Comparison of ENCODE assay signal across 10 mouse cellular contexts in genomic region chr9:118512681-118513233, GRCm38 (mm10). TPM values are rescaled to one million over a fixed set of nuclear protein-coding genes. Genes with fewer than 3 reads are reported as not detected.
DNase-seq lines count a peak whose midpoint lies in the region; ATAC-seq and TF ChIP-seq lines count a peak whose summit lies in the region.
"Had no signal": no experiment of that assay in that cellular context is flagged by ENCODE, and none has a peak within 500 bp of the region (broad histone marks: within the 10 kb centered on the region; RNA-seq: fewer than 3 reads in every experiment).

No protein-coding gene starts in this region.

- H3K9me3 ChIP-seq in intestine, postnatal 0 days (ENCODE audit: control insufficient read depth): no peaks in the 10 kb centered on the region
- no peaks in the 10 kb centered on the region for H3K9me3 ChIP-seq in neural tube, embryonic 15.5 days (replicated peaks)
- H3K9me3 ChIP-seq: hindbrain, embryonic 15.5 days; limb, embryonic 15.5 days had no signal

- no peak overlapping the region for H3K4me3 ChIP-seq in intestine, postnatal 0 days (ENCODE audit: low read depth, low read length)
- no peak overlapping the region for H3K4me3 ChIP-seq in neural tube, embryonic 15.5 days (replicated peaks)
- H3K4me3 ChIP-seq: hindbrain, embryonic 15.5 days; limb, embryonic 15.5 days had no signal

- H3K27me3 ChIP-seq in intestine, postnatal 0 days (replicated peaks; ENCODE audit: control insufficient read depth, insufficient read depth, low read length): no peaks in the 10 kb centered on the region
- H3K27me3 ChIP-seq in neural tube, embryonic 15.5 days (replicated peaks): no peaks in the 10 kb centered on the region
- H3K27me3 ChIP-seq: hindbrain, embryonic 15.5 days; limb, embryonic 15.5 days had no signal

- peaks cover 13% of the 10 kb centered on the region for H3K4me1 ChIP-seq in intestine, postnatal 0 days (replicated peaks; ENCODE audit: control insufficient read depth, insufficient read depth, low read length)
- peaks cover 21% of the 10 kb centered on the region for H3K4me1 ChIP-seq in neural tube, embryonic 15.5 days

- no peak for TF ChIP-seq CTCF in intestine, postnatal 0 days (IDR thresholded peaks at IDR 0.05; ENCODE audit: low read depth)

- 32% methylated on average over 3 of the region's 3 CpGs for WGBS in intestine, postnatal 0 days
- 89% methylated on average over 3 of the region's 3 CpGs for WGBS in neural tube, embryonic 15.5 days

- peak overlapping the region; percentile 74 for H3K27ac ChIP-seq in intestine, postnatal 0 days (ENCODE audit: low read depth, low read length)
- no peak overlapping the region for H3K27ac ChIP-seq in neural tube, embryonic 15.5 days (replicated peaks)
- H3K27ac ChIP-seq: hindbrain, embryonic 15.5 days; limb, embryonic 15.5 days had no signal

- DNase-seq in adrenal gland, adult 2 months: peak; percentile 81
- DNase-seq in adrenal gland, postnatal 4 days (ENCODE audit: low spot score in 2 of 2): no peak
- peak; percentile 47 to 57 for DNase-seq in urinary bladder, postnatal 36 days (ENCODE audit: low spot score in 2 of 2)
- DNase-seq in urinary bladder, postnatal 25 days (ENCODE audit: low spot score): no peak
- no peak for DNase-seq in MN1 (ENCODE audit: low spot score)
- DNase-seq in thymus, postnatal 36 days: no peak

- peak; percentile 90 for ATAC-seq in intestine, postnatal 0 days
- no peak for ATAC-seq in neural tube, embryonic 15.5 days (ENCODE audit: low FRiP score)

- no peak overlapping the region for H3K9ac ChIP-seq in intestine, postnatal 0 days (ENCODE audit: low read depth, low read length)
- no peak overlapping the region for H3K9ac ChIP-seq in neural tube, embryonic 15.5 days (replicated peaks)
- H3K9ac ChIP-seq: hindbrain, embryonic 15.5 days; limb, embryonic 15.5 days had no signal

- H3K4me2 ChIP-seq in intestine, postnatal 0 days (replicated peaks; ENCODE audit: low read depth): no peak overlapping the region; the same call in 1 of the 2 replicates
- no peak overlapping the region for H3K4me2 ChIP-seq in neural tube, embryonic 15.5 days
- H3K4me2 ChIP-seq: hindbrain, embryonic 15.5 days; limb, embryonic 15.5 days had no signal

- peaks cover 18% of the 10 kb centered on the region for H3K36me3 ChIP-seq in intestine, postnatal 0 days (ENCODE audit: control insufficient read depth, insufficient read depth)
- peaks cover 14% of the 10 kb centered on the region for H3K36me3 ChIP-seq in neural tube, embryonic 15.5 days

RNA-seq across cellular contexts. Expression of gene Golga4, which starts 6.7 kb away (rescaled TPM):
- total RNA-seq in adrenal gland, adult 2 months (2021): 100 to 1,000 TPM; 109 to 121 TPM
- polyA plus RNA-seq in adrenal gland, adult 2 months (2012; rRNA removed): 5.9 and 11.5 TPM in 2 replicates
- 100 to 1,000 TPM in 1 of 2 experiments, 10 to 100 TPM in 1; 99.9 to 110 TPM for total RNA-seq in adrenal gland, postnatal 4 days (2021)
- polyA plus RNA-seq in intestine, postnatal 0 days (2015; fragmentation: Nextera tagmentation; extraction: Ambion mirVana): 52.5 and 57.4 TPM in 2 replicates
- 44.4 and 45.2 TPM in 2 replicates for polyA plus RNA-seq in neural tube, embryonic 15.5 days (2015; fragmentation: Nextera tagmentation; extraction: Ambion mirVana)

RNA-seq across cellular contexts. Expression of gene Eomes, which starts 34.7 kb away (rescaled TPM):
- under 1 TPM; 0.17 to 0.37 TPM for total RNA-seq in adrenal gland, adult 2 months (2021)
- 0.29 and 0.31 TPM in 2 replicates for polyA plus RNA-seq in adrenal gland, adult 2 months (2012; rRNA removed)
- total RNA-seq in adrenal gland, postnatal 4 days (2021): under 1 TPM in 1 of 2 experiments, not detected in 1; 0.51 TPM
- polyA plus RNA-seq in intestine, postnatal 0 days (2015; fragmentation: Nextera tagmentation; extraction: Ambion mirVana): not detected in 2 replicates
- polyA plus RNA-seq in neural tube, embryonic 15.5 days (2015; fragmentation: Nextera tagmentation; extraction: Ambion mirVana): 0.06 TPM in 1 of 2 replicates, not detected in the other

Comparison
In these comparisons a context has a peak if more than half of its experiments do, and no peak if none do; other contexts are left out.
1. DNase-seq: peak in adrenal gland, adult 2 months (single experiment) and urinary bladder, postnatal 36 days (2 of 2); none in adrenal gland, postnatal 4 days (0 of 2), urinary bladder, postnatal 25 days (single experiment), MN1 (single experiment) and thymus, postnatal 36 days (0 of 2).